Mouse (Mus musculus) stomach, postnatal 0 days (tissue): ENCODE measurements at regions not wholly inside any gene's neighbourhood (a gene's known extent, or its start where the extent isn't known, plus 50 kb on each side); places are given as distances from the start of the nearest gene placed in this dataset.

Experiments used
- ATAC-seq: fragments of 200-750 bp; cut with Nextera tagmentation; 2 replicates; pipeline ENCODE4 v1.8.0; 2017; ENCODE audit not compliant: low FRiP score, low TSS enrichment
- DNase-seq: peaks from one replicate; pipeline ENCODE4 v3.0.0-alpha.2; 2016; ENCODE audit warnings: low spot score
- H3K27ac ChIP-seq: fragments of 300-500 bp; sonication (generic); replicated peaks from 2 replicates; pipeline ENCODE4 v1.5.1; 2014; ENCODE audit warnings: mild to moderate bottlenecking, control low read depth
- H3K27me3 ChIP-seq: fragments of 300-500 bp; sonication (generic); 2 replicates; pipeline ENCODE4 v1.6.1; 2014; ENCODE audit warnings: low read length; ENCODE audit not compliant: control insufficient read depth, insufficient read depth
- H3K36me3 ChIP-seq: fragments of 300-500 bp; sonication (generic); 2 replicates; pipeline ENCODE4 v1.6.1; 2014; ENCODE audit warnings: low read length, mixed read lengths; ENCODE audit not compliant: control insufficient read depth, insufficient read depth
- H3K4me1 ChIP-seq: fragments of 300-500 bp; sonication (generic); replicated peaks from 2 replicates; pipeline ENCODE4 v1.6.1; 2014; ENCODE audit warnings: antibody characterized with exemption; ENCODE audit not compliant: control insufficient read depth, insufficient read depth
- H3K4me2 ChIP-seq: fragments of 300-500 bp; sonication (generic); replicated peaks from 2 replicates; pipeline ENCODE4 v1.6.1; 2014; ENCODE audit warnings: low read depth, mild to moderate bottlenecking, control low read depth, moderate library complexity
- H3K4me3 ChIP-seq: fragments of 300-500 bp; sonication (generic); 2 replicates; pipeline ENCODE4 v1.5.1; 2014; ENCODE audit warnings: low read depth, low read length, control low read depth
- H3K9ac ChIP-seq: fragments of 300-500 bp; sonication (generic); 2 replicates; pipeline ENCODE4 v1.6.1; 2014; ENCODE audit warnings: mild to moderate bottlenecking, low read length, control low read depth, mixed read lengths
- H3K9me3 ChIP-seq: fragments of 300-500 bp; sonication (generic); 2 replicates; pipeline ENCODE4 v1.6.1; 2016; ENCODE audit warnings: low read length; ENCODE audit not compliant: control insufficient read depth
- CTCF ChIP-seq: IDR thresholded peaks from 2 replicates; pipeline ENCODE4 v1.5.1; 2016; ENCODE audit warnings: antibody characterized with exemption, low read depth, mild to moderate bottlenecking, moderate library complexity
- EP300 ChIP-seq: optimal IDR thresholded peaks from 2 replicates; pipeline ENCODE3; 2016; ENCODE audit warnings: antibody characterized with exemption
- WGBS: fragments of 180-500 bp; shearing (Covaris S2); extraction: QIAGEN DNeasy Blood & Tissue Kit; methylation state at CpG from one replicate; pipeline ENCODE4 v1.1.7; 2014; 5-methylcytosine and 5-hydroxymethylcytosine counted together

- no peak overlapping the region for H3K27ac ChIP-seq
- WGBS = 83% methylated on average over 7 of the region's 7 CpGs
- no peak overlapping the region for H3K4me2 ChIP-seq
- DNase-seq = peak; percentile 10
- no peaks in the 10 kb centered on the region for H3K36me3 ChIP-seq
- no peak for ATAC-seq
- no peaks in the 10 kb centered on the region for H3K9me3 ChIP-seq
- H3K4me3 ChIP-seq = no peak overlapping the region
- no peaks in the 10 kb centered on the region for H3K27me3 ChIP-seq
- H3K4me1 ChIP-seq = no peaks in the 10 kb centered on the region
- no peak for TF ChIP-seq CTCF
- TF ChIP-seq EP300 = no peak
- no peak overlapping the region for H3K9ac ChIP-seq
These were observed 139.2 kb downstream of the Slc38a4 start for GRCm38 (mm10) chr15:96916586-96916985.

DNA sequence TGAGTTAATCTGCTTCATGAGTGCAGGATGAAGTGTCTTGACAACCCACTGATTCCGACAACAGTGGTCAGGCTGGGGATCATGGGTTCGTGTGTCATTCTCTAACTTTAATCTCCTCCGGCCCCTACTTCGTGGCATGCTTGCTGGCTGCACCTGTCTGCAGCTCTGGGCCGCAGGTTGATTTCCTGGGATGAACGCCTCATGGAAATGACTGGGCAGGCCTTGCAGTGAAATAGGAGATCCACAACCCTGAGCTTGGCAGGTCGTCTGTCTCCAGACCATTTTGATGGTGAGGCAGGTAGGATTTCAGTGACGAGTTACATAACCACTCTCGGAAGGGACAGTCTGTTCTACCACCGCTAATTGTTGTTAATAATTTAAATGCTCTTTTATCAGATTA is 140.2 kb downstream of the Slc38a4 start:
- Histone ChIP-seq H3K27ac (no peak overlapping the region), H3K4me3 (no peak overlapping the region), H3K9me3 (no peaks in the 10 kb centered on the region), H3K27me3 (no peaks in the 10 kb centered on the region), H3K36me3 (no peaks in the 10 kb centered on the region), H3K9ac (no peak overlapping the region), H3K4me2 (no peak overlapping the region), H3K4me1 (no peaks in the 10 kb centered on the region)
- ATAC-seq (no peak), DNase-seq (no peak)
- 76% methylated on average over 10 of the region's 10 CpGs for WGBS
- TF ChIP-seq CTCF = no peak
- TF ChIP-seq EP300 = no peak

GRCm38 (mm10) chr15:96914988-96915387 is 140.8 kb downstream of the Slc38a4 start:
- no peaks in the 10 kb centered on the region for H3K9me3 ChIP-seq
- no peak overlapping the region for H3K27ac ChIP-seq
- no peak overlapping the region for H3K9ac ChIP-seq
- H3K4me3 ChIP-seq = no peak overlapping the region
- DNase-seq = no peak
- no peak for ATAC-seq
- no peaks in the 10 kb centered on the region for H3K4me1 ChIP-seq
- WGBS = 87% methylated on average over 6 of the region's 6 CpGs
- no peaks in the 10 kb centered on the region for H3K27me3 ChIP-seq
- no peak for TF ChIP-seq EP300
- no peak for TF ChIP-seq CTCF
- no peak overlapping the region for H3K4me2 ChIP-seq
- H3K36me3 ChIP-seq = no peaks in the 10 kb centered on the region

GRCm38 (mm10) chr15:96905520-96905919 is 150.2 kb downstream of the Slc38a4 start:
- Histone ChIP-seq H3K9me3 (no peaks in the 10 kb centered on the region), H3K9ac (no peak overlapping the region), H3K27me3 (no peaks in the 10 kb centered on the region), H3K4me1 (no peaks in the 10 kb centered on the region), H3K4me3 (no peak overlapping the region), H3K4me2 (no peak overlapping the region), H3K36me3 (no peaks in the 10 kb centered on the region), H3K27ac (no peak overlapping the region)
- DNase-seq (no peak), ATAC-seq (no peak)
- no peak for TF ChIP-seq EP300
- TF ChIP-seq CTCF = no peak
- 92% methylated on average over 4 of the region's 4 CpGs for WGBS

DNA sequence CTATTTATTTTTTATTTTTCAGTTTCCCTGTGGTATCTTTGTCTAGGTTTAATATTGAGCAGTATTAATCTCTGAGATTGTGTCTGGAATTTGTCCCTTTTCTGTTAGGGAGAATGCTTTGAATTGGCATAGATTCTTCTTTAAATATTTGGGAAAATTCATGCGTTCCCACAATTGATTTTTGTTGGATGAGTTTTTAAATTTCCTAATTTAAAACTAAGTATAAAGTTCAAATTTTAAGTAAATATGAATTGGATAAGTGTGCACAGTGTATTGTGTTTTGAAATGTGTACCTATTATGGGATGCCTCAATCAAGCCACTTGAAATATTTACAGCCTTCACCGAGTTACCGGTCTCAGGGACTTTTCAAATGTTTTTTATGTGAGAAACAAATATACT is 152.3 kb downstream of the Slc38a4 start:
- Histone ChIP-seq H3K9ac (no peak overlapping the region), H3K27ac (no peak overlapping the region), H3K36me3 (no peaks in the 10 kb centered on the region), H3K27me3 (no peaks in the 10 kb centered on the region), H3K9me3 (no peaks in the 10 kb centered on the region), H3K4me3 (no peak overlapping the region), H3K4me1 (no peaks in the 10 kb centered on the region), H3K4me2 (no peak overlapping the region)
- no peak for TF ChIP-seq EP300
- no peak for TF ChIP-seq CTCF
- ATAC-seq (no peak), DNase-seq (no peak)
- WGBS = 85% methylated on average over 3 of the region's 3 CpGs

DNA sequence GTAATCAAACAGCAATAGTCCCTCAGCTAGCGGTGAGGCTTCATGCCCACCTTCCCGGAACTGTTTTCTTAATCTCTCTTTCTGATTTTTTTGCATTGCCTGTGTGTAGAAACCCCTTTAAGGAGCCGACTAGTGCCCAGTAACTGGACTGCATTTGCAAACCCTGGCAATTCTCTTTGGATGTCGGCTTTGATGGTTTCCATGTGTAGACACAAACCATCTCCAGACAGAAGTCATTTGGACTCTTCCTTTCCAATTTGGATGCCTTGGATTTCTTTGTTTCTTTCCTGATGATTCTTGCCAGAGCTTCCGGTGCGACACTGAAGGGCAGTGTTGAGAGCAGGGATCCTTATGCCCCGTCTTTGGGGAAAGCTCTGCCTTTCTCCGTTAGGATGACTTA is 153.0 kb downstream of the Slc38a4 start:
- Histone ChIP-seq H3K36me3 (no peaks in the 10 kb centered on the region), H3K4me2 (no peak overlapping the region), H3K27me3 (no peaks in the 10 kb centered on the region), H3K9ac (no peak overlapping the region), H3K27ac (no peak overlapping the region), H3K4me3 (no peak overlapping the region), H3K4me1 (no peaks in the 10 kb centered on the region), H3K9me3 (no peaks in the 10 kb centered on the region)
- WGBS = 72% methylated on average over 8 of the region's 8 CpGs
- TF ChIP-seq EP300 (no peak), CTCF (0 out of 2 replicates have a peak, but pooled peaks have one; percentile 4)
- DNase-seq = peak; percentile 7
- no peak for ATAC-seq
